In genomic region chr4:63084473-63084889, GRCm38 (mm10) we compare ENCODE assay signal across 8 mouse cellular contexts.
DNase-seq lines count a peak whose midpoint lies in the region; ATAC-seq and TF ChIP-seq lines count a peak whose summit lies in the region.

No protein-coding gene starts in this region.

- H3K36me3 ChIP-seq in forebrain, embryonic 14.5 days (ENCODE audit: control insufficient read depth, insufficient read depth, low read length): peaks cover 46% of the 10 kb centered on the region
- no peaks in the 10 kb centered on the region; the same call in 1 of the 2 replicates for H3K36me3 ChIP-seq in forebrain, embryonic 11.5 days (ENCODE audit: control insufficient read depth, insufficient read depth, low read length)
- peaks cover 9% of the 10 kb centered on the region; the same call in 1 of the 2 replicates for H3K36me3 ChIP-seq in forebrain, postnatal 0 days (ENCODE audit: insufficient read depth)
- H3K36me3 ChIP-seq in lung, embryonic 16.5 days (ENCODE audit: control insufficient read depth, insufficient read depth, low read length): peaks cover 13% of the 10 kb centered on the region

- TF ChIP-seq CTCF in forebrain, postnatal 0 days (IDR thresholded peaks at IDR 0.05; ENCODE audit: low read depth): peak; percentile 18; the same call in 1 of the 2 replicates

- peak; percentile 85 for DNase-seq in forebrain, embryonic 14.5 days (ENCODE audit: low spot score)
- no peak for DNase-seq in forebrain, embryonic 11.5 days (ENCODE audit: low spot score)
- DNase-seq in NIH3T3 (ENCODE audit: low read depth): peak; percentile 75
- peak; percentile 83 for DNase-seq in forebrain, postnatal 0 days
- DNase-seq in kidney, postnatal 14 days: peak; percentile 49
- no peak for DNase-seq in embryo, embryonic 9.5 days (ENCODE audit: extremely low spot score)
- no peak for DNase-seq in yolk sac, embryonic 10.5 days (ENCODE audit: low spot score)

- H3K27ac ChIP-seq in forebrain, embryonic 14.5 days (ENCODE audit: low read depth, low read length): no peak overlapping the region
- no peak overlapping the region for H3K27ac ChIP-seq in forebrain, embryonic 11.5 days (ENCODE audit: low read depth, low read length)
- no peak overlapping the region for H3K27ac ChIP-seq in forebrain, postnatal 0 days (ENCODE audit: low read depth, low read length)
- no peak overlapping the region for H3K27ac ChIP-seq in lung, embryonic 16.5 days (ENCODE audit: low read length)

- WGBS in forebrain, embryonic 14.5 days: 73% methylated on average over 8 of the region's 8 CpGs
- 85% methylated on average over 8 of the region's 8 CpGs for whole genome bisulfite sequencing in forebrain, embryonic 11.5 days
- 46% methylated on average over 8 of the region's 8 CpGs for WGBS in forebrain, postnatal 0 days
- WGBS in lung, embryonic 16.5 days: 62% methylated on average over 8 of the region's 8 CpGs

- H3K9me3 ChIP-seq in forebrain, embryonic 14.5 days (replicated peaks; ENCODE audit: control insufficient read depth, low read length): no peaks in the 10 kb centered on the region
- no peaks in the 10 kb centered on the region for H3K9me3 ChIP-seq in forebrain, embryonic 11.5 days (ENCODE audit: control insufficient read depth, low read length)
- H3K9me3 ChIP-seq in forebrain, postnatal 0 days (ENCODE audit: low read length): no peaks in the 10 kb centered on the region
- 0 out of 2 replicates have a peak, but pooled peaks cover 2% of the 10 kb centered on the region for H3K9me3 ChIP-seq in lung, embryonic 16.5 days (ENCODE audit: control insufficient read depth, low read length)

- no peak overlapping the region for H3K9ac ChIP-seq in forebrain, embryonic 14.5 days (ENCODE audit: low read length)
- H3K9ac ChIP-seq in forebrain, embryonic 11.5 days (ENCODE audit: low read length): no peak overlapping the region
- no peak overlapping the region for H3K9ac ChIP-seq in forebrain, postnatal 0 days
- no peak overlapping the region for H3K9ac ChIP-seq in lung, embryonic 16.5 days (ENCODE audit: low read length)

- no peaks in the 10 kb centered on the region for H3K27me3 ChIP-seq in forebrain, embryonic 14.5 days (replicated peaks; ENCODE audit: control insufficient read depth, insufficient read depth, low read length)
- H3K27me3 ChIP-seq in forebrain, embryonic 11.5 days (ENCODE audit: control insufficient read depth, insufficient read depth, low read length): no peaks in the 10 kb centered on the region
- H3K27me3 ChIP-seq in forebrain, postnatal 0 days (ENCODE audit: insufficient read depth, low read length): no peaks in the 10 kb centered on the region
- H3K27me3 ChIP-seq in lung, embryonic 16.5 days (ENCODE audit: control insufficient read depth, insufficient read depth, low read depth, low read length): no peaks in the 10 kb centered on the region

- no peak overlapping the region for H3K4me2 ChIP-seq in forebrain, embryonic 14.5 days (ENCODE audit: low read length)
- no peak overlapping the region for H3K4me2 ChIP-seq in forebrain, embryonic 11.5 days (ENCODE audit: low read depth, low read length, severe bottlenecking)
- H3K4me2 ChIP-seq in forebrain, postnatal 0 days (ENCODE audit: low read depth): no peak overlapping the region
- no peak overlapping the region for H3K4me2 ChIP-seq in lung, embryonic 16.5 days (ENCODE audit: low read depth, low read length)

- peak; percentile 66 for ATAC-seq in forebrain, embryonic 14.5 days
- ATAC-seq in forebrain, embryonic 11.5 days (replicated peaks; ENCODE audit: low FRiP score): no peak
- ATAC-seq in forebrain, postnatal 0 days: peak; percentile 83
- ATAC-seq in lung, embryonic 16.5 days (ENCODE audit: low read depth): peak; percentile 70

- H3K4me1 ChIP-seq in forebrain, embryonic 14.5 days (ENCODE audit: control insufficient read depth, insufficient read depth, low read length): no peaks in the 10 kb centered on the region
- no peaks in the 10 kb centered on the region for H3K4me1 ChIP-seq in forebrain, embryonic 11.5 days (replicated peaks; ENCODE audit: control insufficient read depth, insufficient read depth, low read length)
- no peaks in the 10 kb centered on the region for H3K4me1 ChIP-seq in forebrain, postnatal 0 days (ENCODE audit: insufficient read depth)
- H3K4me1 ChIP-seq in lung, embryonic 16.5 days (replicated peaks; ENCODE audit: control insufficient read depth, insufficient read depth, low read length): peaks cover 5% of the 10 kb centered on the region

- no peak overlapping the region for H3K4me3 ChIP-seq in forebrain, embryonic 14.5 days (ENCODE audit: low read depth, low read length)
- H3K4me3 ChIP-seq in forebrain, embryonic 11.5 days (ENCODE audit: low read depth, low read length): no peak overlapping the region
- no peak overlapping the region for H3K4me3 ChIP-seq in forebrain, postnatal 0 days (ENCODE audit: low read depth, low read length)
- H3K4me3 ChIP-seq in lung, embryonic 16.5 days (ENCODE audit: low read length): no peak overlapping the region

Comparison
In these comparisons a context has a peak if more than half of its experiments do, and no peak if none do; other contexts are left out.
1. DNase-seq: peak in forebrain, embryonic 14.5 days (single experiment), NIH3T3 (single experiment), forebrain, postnatal 0 days (single experiment) and kidney, postnatal 14 days (single experiment); none in forebrain, embryonic 11.5 days (single experiment), embryo, embryonic 9.5 days (single experiment) and yolk sac, embryonic 10.5 days (single experiment).